Mouse (Mus musculus) C2C12 (cell line): Measurements from ENCODE around the gene Krt78. TPM values are rescaled to one million over a fixed set of nuclear protein-coding genes. Genes with fewer than 3 reads are reported as not detected.
"Not testable (repeated sequence)": the region's sequence is repeated elsewhere in the genome, so short reads cannot be mapped to it uniquely, and the experiment has no call there.

Source experiments
- H3K27me3 ChIP-seq: one replicate; pipeline ENCODE4 v1.6.1; 2011; ENCODE audit not compliant: control insufficient read depth, insufficient read depth, insufficient read length
- H3K36me3 ChIP-seq: one replicate; pipeline ENCODE4 v1.6.1; 2011; ENCODE audit not compliant: control insufficient read depth, insufficient read depth
- H3K4me3 ChIP-seq: one replicate; pipeline ENCODE4 v1.5.1; 2011; ENCODE audit warnings: mild to moderate bottlenecking, control low read depth; ENCODE audit not compliant: poor library complexity, insufficient read depth, severe bottlenecking
- H3K79me2 ChIP-seq: one replicate; pipeline ENCODE4 v1.6.1; 2011; ENCODE audit not compliant: control insufficient read depth, insufficient read depth
- H3K79me3 ChIP-seq: one replicate; pipeline ENCODE4 v1.6.1; 2011; ENCODE audit warnings: low read depth, control low read depth
- H3ac ChIP-seq: one replicate; pipeline ENCODE3; 2011; ENCODE audit warnings: low read depth; ENCODE audit not compliant: control insufficient read depth, insufficient read length
- CEBPB ChIP-seq: IDR thresholded peaks from one replicate; pipeline ENCODE4 v1.6.1; 2011; ENCODE audit warnings: low read depth, mild to moderate bottlenecking, control low read depth, moderate library complexity
- CTCF ChIP-seq: IDR thresholded peaks from one replicate; pipeline ENCODE4 v1.5.1; 2011; ENCODE audit not compliant: control insufficient read depth, insufficient read depth, insufficient read length
- FOSL1 ChIP-seq: IDR thresholded peaks from one replicate; pipeline ENCODE4 v1.8.0; 2011; ENCODE audit warnings: mild to moderate bottlenecking, low read length; ENCODE audit not compliant: poor library complexity, insufficient read depth, severe bottlenecking
- MAX ChIP-seq: IDR thresholded peaks from one replicate; pipeline ENCODE4 v1.6.1; 2011; ENCODE audit warnings: mild to moderate bottlenecking, control low read depth
- MYOD1 ChIP-seq: IDR thresholded peaks from one replicate; pipeline ENCODE4 v1.6.1; 2011; ENCODE audit warnings: low read depth; ENCODE audit not compliant: control insufficient read depth, insufficient read length
- MYOG ChIP-seq: IDR thresholded peaks from one replicate; pipeline ENCODE4 v1.6.1; 2011; ENCODE audit not compliant: control insufficient read depth, insufficient read length; ENCODE audit errors: extremely low read depth
- USF1 ChIP-seq: IDR thresholded peaks from one replicate; pipeline ENCODE4 v1.6.1; 2011; ENCODE audit warnings: low read depth, mild to moderate bottlenecking, control low read depth, moderate library complexity
- long read RNA-seq, 2 experiments: library from polyadenylated mRNA; unstranded; transcript quantifications; one replicate each; pipeline ENCODE4 v2.0.0; 2019 to 2020
- polyA plus RNA-seq: library from polyadenylated mRNA; unstranded; fragments of >200 nt; fragmentation: generic; extraction: Trizol; gene quantifications from one replicate; pipeline ENCODE4 v1.2.1, GENCODE M21; 2012; ENCODE audit warnings: missing spikeins

Krt78 gene
- polyA plus RNA-seq = not detected
- long read RNA-seq, experiment 1 = 0 reads
- long read RNA-seq, experiment 2 = 0 reads

- no peak within 1 kb of the TSS for H3ac ChIP-seq
- H3K36me3 ChIP-seq = no peaks in the 10 kb centered on the region
- H3K79me2 ChIP-seq = no peaks in the 10 kb centered on the region
- H3K4me3 ChIP-seq = no peak within 1 kb of the TSS
- H3K79me3 ChIP-seq = no peaks in the 10 kb centered on the region
- peaks cover 86% of the 10 kb centered on the region for H3K27me3 ChIP-seq
- TF ChIP-seq FOSL1 = no peak
- TF ChIP-seq MYOG = no peak
- no peak for TF ChIP-seq USF1
- TF ChIP-seq CEBPB = no peak
- TF ChIP-seq MYOD1 = no peak
- TF ChIP-seq MAX = no peak
- no peak for TF ChIP-seq CTCF
These were observed at the start of gene Krt78 for GRCm38 (mm10) chr15:101954187-101954586. Krt78 (minus strand) TSS chr15:101954287.

- no peaks in the 10 kb centered on the region for H3K36me3 ChIP-seq
These were observed 49.4 kb upstream of the Krt78 start for GRCm38 (mm10) chr15:102003516-102003915.

GRCm38 (mm10) chr15:102002646-102003488, 48.8 kb upstream of the Krt78 start:
- no peak for TF ChIP-seq USF1
- Histone ChIP-seq H3K27me3 (no peaks in the 10 kb centered on the region), H3K4me3 (no peak overlapping the region), H3K79me2 (no peaks in the 10 kb centered on the region), H3ac (no peak overlapping the region), H3K79me3 (no peaks in the 10 kb centered on the region), H3K36me3 (no peaks in the 10 kb centered on the region)

More at GRCm38 (mm10) chr15:102003516-102003915, 49.4 kb upstream of the Krt78 start:
- Histone ChIP-seq H3K27me3 (no peaks in the 10 kb centered on the region), H3ac (no peak overlapping the region), H3K79me3 (no peaks in the 10 kb centered on the region), H3K79me2 (no peaks in the 10 kb centered on the region), H3K4me3 (no peak overlapping the region)
- TF ChIP-seq MYOD1 (no peak), FOSL1 (no peak), CEBPB (no peak), CTCF (no peak), MAX (no peak), USF1 (no peak), MYOG (no peak)

- Histone ChIP-seq H3K79me2 (no peaks in the 10 kb centered on the region), H3K27me3 (no peaks in the 10 kb centered on the region), H3ac (no peak overlapping the region), H3K4me3 (no peak overlapping the region), H3K79me3 (no peaks in the 10 kb centered on the region), H3K36me3 (no peaks in the 10 kb centered on the region)
- no peak for TF ChIP-seq CTCF
- TF ChIP-seq MYOG = no peak
- no peak for TF ChIP-seq CEBPB
These were observed 45.7 kb upstream of the Krt78 start for GRCm38 (mm10) chr15:101999676-102000335.

GRCm38 (mm10) chr15:101999156-101999555, 45.1 kb upstream of the Krt78 start:
- TF ChIP-seq CTCF = no peak
- no peak for TF ChIP-seq MYOG
- TF ChIP-seq CEBPB = no peak
- no peak for TF ChIP-seq FOSL1
- TF ChIP-seq MYOD1 = no peak
- no peak for TF ChIP-seq USF1
- no peaks in the 10 kb centered on the region for H3K79me2 ChIP-seq
- H3K27me3 ChIP-seq = no peaks in the 10 kb centered on the region
- H3K79me3 ChIP-seq = no peaks in the 10 kb centered on the region
- H3K4me3 ChIP-seq = no peak overlapping the region
- no peaks in the 10 kb centered on the region for H3K36me3 ChIP-seq
- no peak overlapping the region for H3ac ChIP-seq

GRCm38 (mm10) chr15:101996450-101997078, 42.5 kb upstream of the Krt78 start:
- H3ac ChIP-seq, H3K79me3 ChIP-seq, H3K36me3 ChIP-seq, H3K79me2 ChIP-seq, H3K27me3 ChIP-seq, H3K4me3 ChIP-seq: not testable (repeated sequence)
